Mouse (Mus musculus): ENCODE measurements at regions not wholly inside any gene's neighbourhood (a gene's known extent, or its start where the extent isn't known, plus 50 kb on each side); places are given as distances from the start of the nearest gene placed in this dataset.
A peak's percentile ranks its signal among the peaks of the same experiment; 100 is the strongest.

DNA sequence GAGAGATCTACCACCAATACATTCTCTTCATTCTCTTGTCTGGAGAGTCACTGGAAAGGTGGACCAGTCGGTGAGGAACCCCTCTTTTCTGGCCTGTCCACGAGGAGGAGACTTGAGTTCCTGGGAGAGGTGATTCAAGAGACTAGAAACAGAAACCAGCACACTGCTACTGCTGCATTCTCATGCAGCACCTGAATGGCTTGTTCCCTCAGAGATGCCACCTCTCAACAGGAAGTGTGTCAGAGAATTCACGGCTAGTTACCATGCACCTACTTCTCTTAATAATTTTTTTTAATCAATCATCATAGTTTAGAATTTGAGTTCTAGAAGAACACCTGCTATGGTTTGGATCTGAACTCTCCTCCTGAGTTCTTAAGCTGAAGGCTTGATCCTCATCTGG, 52.0 kb upstream of the Dynlrb2 start:
- no peak for DNase-seq

DNA sequence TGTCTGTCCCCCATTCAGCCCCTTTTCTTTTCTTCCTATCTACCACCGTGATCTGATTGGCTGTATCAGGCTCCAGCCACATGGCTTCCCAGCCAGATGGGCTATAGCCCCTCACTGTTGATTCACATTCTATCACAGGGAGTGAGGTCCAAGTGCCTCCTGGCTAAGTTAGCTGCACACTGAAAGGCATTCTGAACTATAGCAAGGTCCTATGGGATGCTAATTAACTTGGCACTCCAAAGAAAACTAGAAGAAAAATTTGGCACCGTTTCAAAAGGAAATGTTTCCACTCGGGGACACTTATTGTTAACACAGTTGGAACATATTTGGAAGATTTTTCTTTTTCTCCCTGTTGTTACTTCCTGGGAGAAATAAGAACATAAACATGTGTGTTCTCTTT, 53.4 kb upstream of the Dynlrb2 start:
- no peak for DNase-seq

DNA sequence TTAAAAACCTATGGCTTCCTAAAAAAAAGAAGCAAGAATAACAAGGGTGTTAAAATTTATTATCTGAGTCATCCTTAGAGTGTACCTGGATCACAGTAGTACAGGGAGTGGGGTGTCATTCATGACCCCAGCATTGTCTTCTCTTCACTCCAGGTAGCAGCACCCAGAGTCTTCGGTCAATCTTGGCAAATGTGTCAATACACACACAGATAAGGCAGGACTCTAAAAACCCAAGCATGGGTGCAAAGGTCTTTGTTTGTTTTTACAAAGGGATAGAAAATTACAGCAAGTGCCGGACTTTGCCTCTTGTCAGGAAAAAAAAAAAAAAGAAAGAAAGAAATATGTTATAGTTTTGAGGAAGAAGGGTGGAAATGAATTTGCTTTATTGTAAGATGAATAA, 57.3 kb upstream of the Dynlrb2 start:
- no peak for DNase-seq

DNA sequence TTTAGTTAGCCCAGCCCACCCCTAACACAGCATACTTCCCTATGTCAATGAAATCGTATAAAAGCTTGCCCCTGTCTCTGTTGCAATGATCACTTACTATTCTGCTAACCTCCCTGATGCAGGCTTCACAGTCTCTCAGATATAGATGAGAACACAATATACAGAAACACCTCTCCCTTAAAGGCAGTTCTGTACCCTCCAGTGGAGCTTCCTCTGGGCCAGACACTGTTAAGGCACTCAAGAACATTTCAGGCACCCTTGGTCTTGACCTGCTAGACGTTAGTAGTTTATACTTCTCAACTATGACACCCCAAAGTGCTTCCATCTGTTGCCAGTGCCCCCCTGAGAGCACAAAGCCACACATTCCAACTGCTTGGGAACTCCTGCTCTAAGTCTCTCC, 61.9 kb upstream of the Dynlrb2 start:
- DNase-seq, result no peak

DNA sequence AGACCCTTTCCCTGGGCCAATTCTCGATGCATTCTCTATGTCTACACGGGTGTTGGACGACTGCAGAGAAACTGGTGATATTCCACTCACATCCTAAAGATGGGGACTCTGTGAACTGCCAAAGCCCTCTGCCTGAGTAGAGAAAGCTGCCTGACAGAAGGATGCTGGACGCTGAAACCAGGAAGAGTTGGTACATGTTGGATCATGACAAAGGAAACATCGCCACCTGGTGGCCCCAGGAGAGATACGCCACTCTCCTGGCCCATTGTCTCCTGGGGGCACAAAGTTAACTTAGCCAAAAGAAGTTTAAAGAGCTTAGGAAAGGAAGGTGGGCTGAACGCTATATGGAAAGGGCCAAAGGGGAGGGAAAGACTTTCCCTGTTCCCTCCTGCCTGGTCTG, 65.9 kb upstream of the Dynlrb2 start:
- DNase-seq, result peak; percentile 68

DNA sequence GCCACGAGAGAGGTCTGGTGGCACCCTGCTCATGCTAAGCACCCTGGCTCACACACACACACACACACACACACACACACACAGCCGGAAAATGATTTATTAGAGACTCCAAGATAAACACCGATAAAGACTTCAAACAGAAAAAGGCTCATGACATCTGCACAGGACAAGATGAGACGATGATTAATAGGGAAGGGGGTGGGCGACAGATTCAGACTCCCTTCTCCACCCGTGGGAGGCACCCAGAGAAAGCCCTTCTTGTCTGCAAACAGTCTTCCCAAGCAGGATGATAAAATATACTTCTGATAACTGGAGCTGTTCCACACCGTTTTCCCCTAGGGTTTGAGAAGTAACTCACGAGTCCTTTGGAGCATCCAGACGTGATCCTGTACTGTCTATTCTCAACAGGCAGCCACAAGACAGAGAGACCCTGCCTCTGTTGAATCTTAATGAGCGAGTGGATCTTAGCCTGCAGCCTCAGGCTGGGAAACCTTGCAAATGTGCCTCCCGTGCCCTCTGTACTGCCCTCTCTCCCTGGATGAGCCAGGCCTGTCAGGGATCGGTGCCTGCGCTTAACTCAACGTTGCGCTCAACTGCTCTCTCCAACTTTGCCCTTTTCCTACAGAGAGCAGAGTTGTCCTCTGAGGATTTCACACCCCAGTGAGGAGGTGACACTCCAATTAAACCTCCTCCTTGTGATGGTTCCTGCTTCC, 69.3 kb upstream of the Dynlrb2 start:
- peak; percentile 6 for DNase-seq

DNA sequence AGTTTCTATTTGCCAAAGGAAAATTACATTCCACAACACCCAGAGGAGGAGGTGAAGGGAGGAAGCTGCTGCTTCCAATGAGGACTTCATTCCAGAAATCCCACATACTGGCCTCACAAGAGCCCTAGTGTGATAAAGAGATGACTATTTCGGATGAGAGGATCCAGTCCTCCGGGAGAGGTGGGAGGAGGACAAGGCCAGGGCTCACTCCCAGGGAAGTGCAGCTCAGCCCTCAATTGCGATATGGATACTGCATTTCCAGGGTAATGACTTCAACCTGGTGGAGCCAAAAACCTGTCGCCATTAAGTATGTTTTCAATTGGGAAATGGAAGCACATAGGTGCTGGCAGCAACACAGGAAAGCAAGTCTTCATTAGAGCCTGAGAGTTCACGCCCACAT, 74.7 kb upstream of the Dynlrb2 start:
- DNase-seq, result peak; percentile 6

DNA sequence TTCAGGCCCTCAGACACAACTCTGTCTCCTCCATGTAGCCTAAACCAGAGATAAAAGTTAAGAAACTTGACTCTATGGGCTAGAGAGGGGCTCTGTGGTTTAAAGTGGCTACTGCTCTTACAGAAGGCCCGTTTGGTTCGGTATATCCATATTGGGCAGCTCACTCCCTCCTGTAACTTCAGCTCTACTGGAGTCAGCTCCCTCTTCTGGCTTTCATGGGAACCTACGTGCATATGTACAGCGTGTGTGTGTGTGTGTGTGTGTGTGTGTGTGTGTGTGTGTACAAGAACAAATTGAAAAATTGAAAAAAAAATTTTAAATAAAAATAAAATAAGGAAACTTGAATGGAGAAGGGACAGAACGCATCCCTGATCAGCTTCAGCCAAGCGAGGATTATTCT, 75.1 kb upstream of the Dynlrb2 start:
- no peak for DNase-seq

DNA sequence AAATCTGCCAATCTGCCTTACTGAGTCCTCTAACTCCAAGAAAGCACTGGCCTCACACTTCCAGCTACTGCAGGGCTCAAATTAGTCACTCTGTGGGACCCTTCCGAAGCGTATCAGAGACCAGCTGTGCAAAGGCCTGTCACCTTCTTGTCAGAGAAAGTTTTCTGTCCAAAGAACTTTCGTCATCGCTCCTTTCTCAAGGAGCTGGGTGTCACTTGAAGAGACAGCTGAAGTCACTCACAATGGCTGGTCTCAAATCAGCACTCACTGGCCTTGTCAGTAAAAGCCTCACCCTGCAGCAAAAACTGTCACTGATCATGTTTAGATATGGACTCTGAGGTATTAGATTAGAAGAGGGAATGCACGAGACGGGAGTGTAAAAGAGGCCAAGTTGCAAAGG, 81.9 kb upstream of the Dynlrb2 start:
- no peak for DNase-seq

DNA sequence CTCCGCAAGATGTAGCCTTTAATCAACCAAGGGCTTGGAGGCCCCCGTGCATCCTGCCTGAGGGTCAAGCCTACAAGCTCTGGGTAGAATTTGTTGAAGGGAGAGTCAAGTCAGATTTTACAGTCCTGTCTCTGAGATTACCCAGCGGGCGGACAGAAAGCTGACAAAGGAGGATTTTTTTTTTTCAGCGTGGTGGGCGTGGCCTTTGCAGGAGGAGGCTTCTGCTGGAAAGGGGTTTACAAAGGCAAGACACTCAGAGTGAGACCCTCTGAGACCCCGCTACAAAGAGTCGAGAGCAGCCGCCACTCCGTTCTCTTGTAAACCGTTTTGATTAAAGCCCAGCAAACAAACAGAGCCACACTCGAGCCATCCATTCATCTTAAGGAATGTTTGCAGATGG, 92.1 kb upstream of the Dynlrb2 start:
- DNase-seq, result no peak

DNA sequence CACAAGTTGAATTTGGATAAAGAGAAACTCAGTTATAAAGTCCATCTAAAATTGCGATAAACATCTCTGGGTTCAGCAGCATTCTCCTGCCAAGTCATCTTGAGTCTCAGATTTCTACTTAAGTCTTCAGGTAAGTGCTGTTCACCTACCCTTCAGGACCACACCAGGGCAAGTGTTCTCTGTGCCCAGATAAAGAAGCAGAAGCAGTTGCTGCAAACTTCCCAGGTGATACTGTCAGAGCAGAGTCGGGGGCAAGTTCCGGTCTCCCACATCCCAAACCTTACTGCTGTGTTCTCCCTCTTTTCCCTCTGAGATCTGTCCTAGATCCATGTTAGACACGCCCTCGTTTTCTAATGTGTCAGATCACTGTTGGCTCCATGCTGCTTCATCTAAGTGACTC, 94.7 kb upstream of the Dynlrb2 start:
- DNase-seq, result no peak

DNA sequence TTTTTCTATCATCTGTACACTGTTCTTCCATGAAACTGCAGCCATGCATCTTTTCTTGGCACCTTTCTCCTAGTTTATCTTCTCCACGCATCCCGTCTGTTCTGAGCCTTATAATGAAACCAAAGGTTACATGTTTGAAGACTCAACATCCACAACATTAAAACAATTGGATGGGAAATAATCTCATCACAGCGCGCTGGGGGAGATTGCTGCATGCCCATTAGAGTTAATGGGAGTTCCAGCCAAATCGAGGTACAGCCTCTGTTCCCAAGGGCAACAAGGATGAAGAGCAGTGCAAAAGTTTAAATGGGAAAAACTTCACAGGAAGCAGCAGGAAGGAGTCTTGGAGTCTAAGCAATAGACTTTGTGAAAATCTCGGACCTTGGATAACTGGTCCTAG, 95.8 kb upstream of the Dynlrb2 start:
- no peak for DNase-seq

DNA sequence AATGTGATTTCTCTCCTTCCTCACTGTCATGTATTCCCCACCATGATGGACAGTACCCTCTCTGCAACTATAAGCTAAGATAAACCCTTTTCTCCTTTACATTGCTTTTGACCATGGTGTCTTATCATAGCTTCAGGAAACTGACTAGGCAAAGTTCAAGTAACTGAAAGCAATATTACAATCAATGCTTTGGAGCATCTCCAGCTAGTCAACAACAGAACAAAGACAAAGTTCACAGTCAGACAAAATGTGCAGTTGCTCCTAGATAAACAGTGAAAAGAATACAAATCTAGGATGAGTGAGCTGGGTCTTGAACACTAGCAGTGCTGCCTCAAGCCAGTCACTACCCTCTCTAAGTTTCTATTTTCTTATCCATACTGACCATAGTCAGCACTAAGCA, 100.2 kb upstream of the Dynlrb2 start:
- DNase-seq, result no peak

DNA sequence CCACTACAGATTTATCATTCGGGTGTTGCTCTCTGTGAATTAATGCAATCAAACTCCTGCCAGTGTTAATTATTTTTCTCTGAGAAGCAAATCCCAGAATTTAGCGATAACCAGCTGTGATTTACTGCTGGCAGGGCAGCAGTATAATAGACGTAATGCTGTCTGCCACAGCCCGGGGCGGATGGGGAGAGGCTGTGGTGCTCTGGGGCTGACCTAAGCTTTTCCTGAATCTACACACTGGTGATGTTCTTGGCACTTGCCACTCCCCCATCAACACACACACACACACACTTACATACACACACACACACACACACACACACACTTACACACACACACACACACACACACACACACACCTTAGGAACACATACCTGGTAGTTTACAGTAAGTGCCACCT, 101.4 kb upstream of the Dynlrb2 start:
- no peak for DNase-seq

DNA sequence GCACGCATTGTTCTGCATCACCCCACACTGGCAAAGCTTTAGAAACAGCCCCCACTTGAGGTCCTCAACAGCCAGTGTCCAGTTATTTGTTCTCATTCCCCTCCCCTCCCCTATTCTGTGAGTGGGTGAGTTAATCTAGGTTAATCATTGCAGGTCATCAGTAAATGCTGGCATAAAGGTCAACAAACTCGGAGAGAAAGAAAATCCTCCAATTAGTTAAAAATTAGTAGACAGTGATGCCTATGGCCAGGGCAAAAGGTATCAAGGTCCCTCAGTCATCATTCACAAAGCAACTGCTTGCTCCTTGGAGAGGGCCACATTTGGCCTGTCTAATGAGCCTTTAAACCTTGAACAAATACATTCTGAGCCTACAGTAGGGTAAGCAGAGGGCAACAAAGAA, 105.3 kb upstream of the Dynlrb2 start:
- DNase-seq, result no peak

DNA sequence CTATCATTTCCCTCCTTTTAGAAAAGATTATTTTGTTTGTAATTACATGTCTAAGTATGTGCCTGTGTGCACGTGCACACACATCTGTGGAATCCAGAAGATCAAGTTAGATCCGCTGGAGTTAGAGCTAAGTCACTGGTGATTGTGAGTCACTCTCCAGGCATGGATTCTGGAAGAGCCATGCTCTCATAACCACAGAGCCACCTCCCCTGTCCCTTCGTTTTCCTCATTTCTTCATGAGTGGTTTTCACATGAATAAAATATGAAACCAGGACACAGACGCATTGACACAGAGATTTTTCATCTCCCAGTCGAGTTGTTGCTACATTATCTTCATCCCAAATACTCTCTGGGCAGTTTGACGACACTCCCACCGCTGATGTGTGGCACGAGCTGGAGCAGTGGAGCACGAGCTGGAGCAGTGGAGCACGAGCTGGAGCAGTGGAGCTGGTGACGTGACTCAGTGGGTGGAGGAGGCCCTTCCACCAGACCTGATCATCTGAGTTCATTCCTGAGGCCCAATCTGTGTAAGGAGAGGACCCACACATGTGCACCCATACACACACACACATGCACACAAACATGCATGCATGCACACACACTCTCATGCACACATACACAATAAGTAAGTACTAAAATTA, 106.1 kb upstream of the Dynlrb2 start:
- no peak for DNase-seq

DNA sequence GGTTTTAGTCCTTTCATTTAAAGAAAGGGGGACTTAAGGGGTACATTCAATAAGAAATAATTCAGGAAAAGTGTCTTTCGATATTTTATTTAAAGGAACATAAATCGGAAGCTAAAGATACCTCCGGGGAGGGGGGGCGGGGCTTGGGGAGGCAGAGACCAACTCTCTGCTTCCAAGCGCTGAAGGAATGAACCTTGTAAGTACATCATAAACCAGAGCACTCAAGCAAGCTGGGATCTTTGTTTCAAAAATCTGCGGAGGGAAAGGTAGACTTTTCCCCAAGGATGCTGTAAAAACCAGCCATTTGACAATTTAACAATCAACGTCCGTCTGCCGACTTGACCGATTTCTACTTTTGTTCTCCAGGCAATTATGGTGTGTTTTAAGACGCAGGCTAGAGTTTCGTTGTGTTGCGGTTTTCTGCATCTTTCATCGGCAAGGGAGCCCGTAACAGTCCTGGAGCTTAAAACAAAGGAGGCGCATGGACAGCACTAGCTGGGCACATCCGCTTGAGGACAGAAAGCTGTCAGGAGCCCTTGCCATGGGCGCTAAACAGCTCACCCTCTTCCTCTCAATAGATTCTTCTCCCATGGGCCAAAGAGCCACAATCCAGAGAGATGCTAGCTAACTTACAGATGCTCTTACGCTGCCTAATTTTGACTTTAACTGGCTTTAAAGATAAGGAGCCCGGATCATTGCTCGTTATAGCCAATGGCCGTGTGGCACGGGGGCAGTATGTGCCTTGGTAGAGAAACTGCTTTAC, 119.4 kb upstream of the Dynlrb2 start:
- no peak for DNase-seq

DNA sequence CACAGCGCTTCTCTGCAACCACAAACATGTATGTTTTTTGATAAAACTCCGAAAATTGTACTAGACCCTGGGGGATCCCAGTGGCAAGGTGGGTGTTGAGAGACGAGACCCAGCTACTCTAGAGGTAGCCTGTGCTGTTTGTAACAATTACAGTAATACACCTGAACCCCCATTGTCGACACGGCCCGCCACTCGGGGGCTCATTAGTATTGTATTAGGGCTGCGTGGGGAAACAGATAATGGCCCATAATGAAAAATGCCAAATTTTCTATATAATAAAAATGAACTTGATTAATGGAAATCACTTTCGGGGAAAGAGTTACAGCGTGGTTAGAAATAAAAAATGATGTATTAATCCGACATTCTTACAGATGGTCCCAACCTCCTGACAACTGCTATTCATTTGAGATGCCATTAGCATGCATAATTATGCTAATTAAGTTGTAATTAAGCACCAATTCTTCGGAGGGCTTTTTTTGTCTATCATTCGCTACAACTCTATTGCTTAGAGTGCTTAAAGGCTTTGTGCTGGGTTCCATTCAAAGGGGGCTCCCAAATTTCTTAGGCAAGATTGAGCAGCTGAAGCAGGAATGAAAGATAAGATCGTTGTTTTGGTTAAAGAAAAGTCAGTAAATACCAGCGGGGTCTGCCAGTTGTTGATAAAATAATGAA, 120.2 kb upstream of the Dynlrb2 start:
- DNase-seq, result no peak

DNA sequence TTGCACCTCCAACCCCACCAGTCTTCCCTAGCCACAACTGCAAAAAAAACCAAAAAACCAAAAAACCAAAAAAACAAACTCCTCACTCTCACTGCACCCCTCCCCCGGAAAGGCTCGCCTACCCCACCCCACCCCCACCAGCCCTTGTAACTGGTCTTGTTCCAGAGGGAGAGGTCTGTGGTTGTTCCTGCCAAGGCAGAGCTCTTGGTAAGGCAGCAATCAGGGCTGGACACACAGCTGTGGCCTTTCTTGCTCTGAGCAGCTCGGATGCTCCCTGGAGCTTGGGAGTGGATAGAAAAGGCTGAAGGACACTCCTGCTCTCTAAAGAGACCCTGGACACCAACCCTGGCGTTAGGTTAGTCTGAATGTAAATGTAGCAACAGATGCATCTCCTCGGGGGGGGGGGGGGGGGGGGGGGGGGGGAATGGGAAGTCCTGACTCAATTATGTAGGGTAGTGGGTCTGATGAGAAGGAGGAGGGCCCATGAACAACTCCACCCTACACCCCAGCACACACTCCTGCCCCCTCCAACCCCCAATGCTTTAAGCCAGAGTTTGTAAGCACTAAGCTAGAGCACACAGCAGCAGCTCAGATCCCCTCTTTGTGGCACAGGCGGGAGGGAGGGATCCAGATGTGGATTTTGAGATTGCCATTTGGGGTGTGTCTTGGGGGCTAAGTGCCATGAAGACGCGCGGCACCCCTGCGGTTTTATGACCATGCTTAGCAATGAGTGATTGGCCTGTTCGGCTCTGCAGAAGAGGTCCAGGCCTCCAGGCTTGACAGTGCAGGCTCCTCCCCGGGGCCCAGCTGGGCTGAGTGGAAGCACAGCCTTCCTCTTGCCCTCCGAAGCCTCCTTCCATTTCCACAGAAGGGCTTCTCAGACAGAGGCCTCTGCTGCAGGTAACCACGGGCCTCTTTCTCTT, 121.0 kb upstream of the Dynlrb2 start:
- peak; percentile 14 for DNase-seq

DNA sequence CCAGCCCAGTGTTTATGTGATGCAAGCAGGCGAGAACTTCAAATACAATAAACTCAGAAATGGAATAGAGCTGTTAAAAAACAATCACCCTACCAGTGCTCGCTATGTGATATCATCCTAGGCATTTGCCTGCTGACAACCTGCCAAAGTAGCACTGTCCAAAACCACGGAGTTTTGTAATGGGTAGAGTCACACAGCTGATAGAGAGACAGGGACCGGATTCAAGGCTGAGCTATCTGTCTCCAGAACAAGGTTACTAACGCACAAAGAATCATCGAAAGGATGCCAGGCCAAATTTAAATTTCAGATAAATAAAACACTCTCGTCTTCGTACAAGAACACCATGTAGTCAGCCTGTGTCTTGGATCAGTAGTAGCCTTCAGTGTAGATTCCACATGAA, 121.7 kb upstream of the Dynlrb2 start:
- peak; percentile 85 for DNase-seq

DNA sequence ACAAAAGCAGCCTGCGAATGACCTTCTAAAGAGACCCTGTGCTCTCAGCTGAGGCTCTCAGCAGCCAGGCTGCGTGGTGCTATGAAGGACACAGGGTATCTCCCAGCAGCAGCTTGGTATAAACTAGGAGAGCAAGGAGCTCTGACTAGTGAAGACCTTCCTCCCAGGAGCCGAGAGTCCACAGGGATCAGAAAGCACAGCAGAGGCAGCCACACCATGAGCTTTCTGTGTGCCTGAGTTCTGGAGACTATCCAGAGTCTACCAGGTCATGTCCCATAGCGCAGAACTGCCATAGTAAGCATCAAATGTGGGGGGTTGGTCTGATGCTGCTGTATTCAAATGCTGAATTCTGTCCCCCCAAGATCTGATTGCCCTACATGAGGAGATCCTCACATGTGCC, 124.2 kb upstream of the Dynlrb2 start:
- DNase-seq, result no peak

DNA sequence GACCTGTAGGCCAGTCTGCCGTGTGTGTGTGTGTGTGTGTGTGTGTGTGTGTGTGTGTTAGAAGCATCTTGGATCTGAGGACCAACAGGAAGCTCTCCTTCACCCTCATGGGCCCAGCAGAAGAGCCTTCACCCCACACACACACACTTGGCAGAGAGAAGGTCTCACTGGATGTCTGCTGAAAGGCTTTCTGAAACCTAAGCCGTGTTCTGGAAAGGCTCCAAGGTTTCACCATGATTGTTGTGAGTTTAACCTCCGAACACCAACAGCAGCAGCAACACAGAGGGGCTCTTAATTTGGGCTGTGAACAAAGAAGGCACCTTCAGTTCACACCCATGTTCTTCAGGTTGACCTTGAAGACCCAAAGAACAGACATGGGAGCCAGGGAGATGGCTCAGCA, 124.9 kb upstream of the Dynlrb2 start:
- no peak for DNase-seq

Data from adrenal gland, adult 2 months (tissue).